Mouse (Mus musculus): Measurements from ENCODE around the gene Kcnh7.
"Not testable (repeated sequence)": the region's sequence is repeated elsewhere in the genome, so short reads cannot be mapped to it uniquely, and the experiment has no call there.

Kcnh7 gene

GRCm38 (mm10) chr2:62715260-62715659 lies 468.8 kb downstream of the Kcnh7 start:
- DNase-seq: no peak

- not testable (repeated sequence) for DNase-seq
These were observed 469.7 kb downstream of the Kcnh7 start for GRCm38 (mm10) chr2:62714362-62714761.

- no peak for DNase-seq
These were observed 474.5 kb downstream of the Kcnh7 start for GRCm38 (mm10) chr2:62709633-62710032.

- no peak for DNase-seq
These were observed 477.8 kb downstream of the Kcnh7 start for GRCm38 (mm10) chr2:62706313-62706712.

GRCm38 (mm10) chr2:62685934-62686333 lies 498.2 kb downstream of the Kcnh7 start:
- DNase-seq: no peak

- DNase-seq: no peak
These were observed 499.0 kb downstream of the Kcnh7 start for GRCm38 (mm10) chr2:62684989-62685595.

GRCm38 (mm10) chr2:62681667-62682066 lies 502.4 kb downstream of the Kcnh7 start:
- no peak for DNase-seq

- no peak for DNase-seq
These were observed 511.3 kb downstream of the Kcnh7 start for GRCm38 (mm10) chr2:62672788-62673187.

- no peak for DNase-seq
These were observed 513.3 kb downstream of the Kcnh7 start for GRCm38 (mm10) chr2:62670767-62671166.

GRCm38 (mm10) chr2:62670301-62670700 lies 513.8 kb downstream of the Kcnh7 start:
- no peak for DNase-seq

- no peak for DNase-seq
These were observed 514.2 kb downstream of the Kcnh7 start for GRCm38 (mm10) chr2:62669848-62670247.

GRCm38 (mm10) chr2:62665536-62665935 lies 518.6 kb downstream of the Kcnh7 start:
- DNase-seq: no peak

GRCm38 (mm10) chr2:62664839-62665238 lies 519.2 kb downstream of the Kcnh7 start:
- DNase-seq: no peak

GRCm38 (mm10) chr2:62664135-62664670 lies 519.9 kb downstream of the Kcnh7 start, which contains the start of gene Gca:
Gca (plus strand) TSS chr2:62664285.
- DNase-seq: peak; percentile 52

- DNase-seq: no peak
These were observed 521.5 kb downstream of the Kcnh7 start for GRCm38 (mm10) chr2:62662560-62662959.

- no peak for DNase-seq
These were observed 523.5 kb downstream of the Kcnh7 start for GRCm38 (mm10) chr2:62660565-62660964.

GRCm38 (mm10) chr2:62656072-62656471 lies 528.0 kb downstream of the Kcnh7 start:
- no peak for DNase-seq

GRCm38 (mm10) chr2:62654519-62655338 lies 529.4 kb downstream of the Kcnh7 start:
- peak; percentile 25 for DNase-seq

- no peak for DNase-seq
These were observed 531.6 kb downstream of the Kcnh7 start for GRCm38 (mm10) chr2:62652466-62652865.

- DNase-seq: no peak
These were observed 532.2 kb downstream of the Kcnh7 start for GRCm38 (mm10) chr2:62651890-62652289.

GRCm38 (mm10) chr2:62646671-62647289 lies 537.3 kb downstream of the Kcnh7 start:
- DNase-seq: no peak

GRCm38 (mm10) chr2:62646014-62646645 lies 538.0 kb downstream of the Kcnh7 start, which contains the start of gene Ifih1:
Ifih1 (minus strand) TSS chr2:62646255.
- DNase-seq: no peak

- no peak for DNase-seq
These were observed 538.6 kb downstream of the Kcnh7 start for GRCm38 (mm10) chr2:62645475-62645874.

All from cerebellum, adult 8-10 months (tissue).